21 mouse cellular contexts compared by ENCODE assay signal in the genomic region with DNA sequence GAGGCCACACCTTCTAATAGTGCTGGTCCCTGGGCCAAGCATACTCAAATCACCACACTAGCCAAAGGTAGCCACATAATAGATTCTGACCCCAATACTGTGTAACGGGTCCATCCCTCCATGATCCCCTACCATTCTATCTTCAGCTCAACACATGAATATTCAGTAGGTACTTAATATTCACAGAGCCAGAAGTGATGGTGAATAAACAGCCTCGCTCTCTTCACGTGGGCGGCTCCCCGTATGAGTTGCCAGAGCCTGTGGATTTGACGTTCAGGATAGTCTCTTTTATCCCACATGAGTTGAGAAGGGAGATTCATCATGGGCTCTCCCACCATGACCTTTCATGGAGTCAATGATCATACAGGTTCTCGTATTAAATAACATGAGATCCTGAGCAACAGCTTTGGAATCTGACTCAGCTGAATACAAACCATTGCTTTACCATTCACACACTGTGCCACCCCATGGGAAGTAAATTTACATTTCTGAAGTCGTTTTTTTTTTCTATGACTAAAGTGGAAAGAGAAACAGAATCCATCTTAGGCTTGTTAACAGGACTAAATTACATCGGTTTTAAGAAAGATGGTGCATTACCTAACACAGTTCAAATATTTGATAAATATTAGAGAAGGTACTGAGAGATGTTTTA.
DNase-seq lines count a peak whose midpoint lies in the region; ATAC-seq lines count a peak whose summit lies in the region.
"Had no signal": no experiment of that assay in that cellular context is flagged by ENCODE, and none has a peak within 500 bp of the region (broad histone marks: within the 10 kb centered on the region; RNA-seq: fewer than 3 reads in every experiment).

No protein-coding gene starts in this region.

- no peak for DNase-seq in frontal cortex, postnatal 14 days (ENCODE audit: low spot score in 2 of 2)
- peak; percentile 13 for DNase-seq in brain, adult 2 months (ENCODE audit: low read depth, low spot score)
- DNase-seq in ovary, postnatal 36 days (ENCODE audit: low spot score) = no peak
- DNase-seq in urinary bladder, postnatal 36 days (ENCODE audit: low spot score in 2 of 2) = no peak
- DNase-seq in liver = no peak
- DNase-seq: adrenal gland, postnatal 10 days; cerebellum, postnatal 36 days; heart, adult 11 months; heart, postnatal 10 days; kidney, adult 11 months; kidney, postnatal 36 days; lung, adult 2 months; spleen, adult 18-20 months; thymus, postnatal 4 days had no signal

- H3K4me2 ChIP-seq in hindbrain, embryonic 13.5 days = no peak overlapping the region
- H3K4me2 ChIP-seq in midbrain, embryonic 15.5 days = no peak overlapping the region
- H3K4me2 ChIP-seq: embryonic facial prominence, embryonic 13.5 days; limb, embryonic 15.5 days had no signal

- peaks cover 27% of the 10 kb centered on the region for H3K4me1 ChIP-seq in hindbrain, embryonic 13.5 days (replicated peaks)
- peaks cover 16% of the 10 kb centered on the region for H3K4me1 ChIP-seq in midbrain, embryonic 15.5 days

- no peak overlapping the region for H3K4me3 ChIP-seq in hindbrain, embryonic 13.5 days
- no peak overlapping the region for H3K4me3 ChIP-seq in midbrain, embryonic 15.5 days
- H3K4me3 ChIP-seq: embryonic facial prominence, embryonic 13.5 days; limb, embryonic 15.5 days; myocyte had no signal

- H3K9ac ChIP-seq in hindbrain, embryonic 13.5 days = no peak overlapping the region
- no peak overlapping the region for H3K9ac ChIP-seq in midbrain, embryonic 15.5 days
- H3K9ac ChIP-seq: embryonic facial prominence, embryonic 13.5 days; limb, embryonic 15.5 days had no signal

- H3K27me3 ChIP-seq in hindbrain, embryonic 13.5 days = no peaks in the 10 kb centered on the region
- no peaks in the 10 kb centered on the region for H3K27me3 ChIP-seq in midbrain, embryonic 15.5 days (replicated peaks)
- H3K27me3 ChIP-seq: embryonic facial prominence, embryonic 13.5 days; limb, embryonic 15.5 days had no signal

- peak; percentile 29; the same call in 1 of the 2 replicates for ATAC-seq in frontal cortex, adult (ENCODE audit: low TSS enrichment)
- peak; percentile 60 for ATAC-seq in hindbrain, embryonic 13.5 days (ENCODE audit: low FRiP score)
- ATAC-seq in midbrain, embryonic 15.5 days (replicated peaks) = peak; percentile 46; the same call in 1 of the 2 replicates

- no peaks in the 10 kb centered on the region for H3K9me3 ChIP-seq in hindbrain, embryonic 13.5 days
- no peaks in the 10 kb centered on the region for H3K9me3 ChIP-seq in midbrain, embryonic 15.5 days
- H3K9me3 ChIP-seq: embryonic facial prominence, embryonic 13.5 days; limb, embryonic 15.5 days had no signal

- no peak overlapping the region for H3K27ac ChIP-seq in hindbrain, embryonic 13.5 days
- H3K27ac ChIP-seq in midbrain, embryonic 15.5 days = no peak overlapping the region
- H3K27ac ChIP-seq: embryonic facial prominence, embryonic 13.5 days; limb, embryonic 15.5 days; macrophage had no signal

- H3K36me3 ChIP-seq in hindbrain, embryonic 13.5 days = no peaks in the 10 kb centered on the region
- no peaks in the 10 kb centered on the region for H3K36me3 ChIP-seq in midbrain, embryonic 15.5 days (replicated peaks)
- H3K36me3 ChIP-seq: embryonic facial prominence, embryonic 13.5 days; limb, embryonic 15.5 days had no signal

- 25% methylated on average over 9 of the region's 9 CpGs for WGBS in hindbrain, embryonic 13.5 days
- 38% methylated on average over 9 of the region's 9 CpGs for WGBS in midbrain, embryonic 15.5 days
